Mouse (Mus musculus) stomach, embryonic 14.5 days (tissue): ENCODE data around the gene Grid1. TPM values are rescaled to one million over a fixed set of nuclear protein-coding genes. Genes with fewer than 3 reads are reported as not detected.
A peak's percentile ranks its signal among the peaks of the same experiment; 100 is the strongest.

Source experiments
- ATAC-seq: fragments of 200-750 bp; cut with Nextera tagmentation; 2 replicates; pipeline ENCODE4 v1.8.0; 2017; ENCODE audit warnings: low read depth, moderate TSS enrichment; ENCODE audit not compliant: insufficient number of reproducible peaks, insufficient read depth, low FRiP score
- H3K27ac ChIP-seq: fragments of 300-500 bp; sonication (generic); 2 replicates; pipeline ENCODE4 v1.5.1; 2014; ENCODE audit warnings: mild to moderate bottlenecking, low read length, moderate library complexity, mixed read lengths
- H3K27me3 ChIP-seq: fragments of 300-500 bp; sonication (generic); 2 replicates; pipeline ENCODE4 v1.6.1; 2014; ENCODE audit warnings: low read length, control low read depth, mixed read lengths; ENCODE audit not compliant: control insufficient read depth, insufficient read depth
- H3K36me3 ChIP-seq: fragments of 300-500 bp; sonication (generic); 2 replicates; pipeline ENCODE4 v1.6.1; 2014; ENCODE audit warnings: mild to moderate bottlenecking, control low read depth, low read length, moderate library complexity, mixed read lengths; ENCODE audit not compliant: control insufficient read depth, insufficient read depth
- H3K4me1 ChIP-seq: fragments of 300-500 bp; sonication (generic); 2 replicates; pipeline ENCODE4 v1.6.1; 2014; ENCODE audit warnings: low read length, control low read depth, mixed read lengths; ENCODE audit not compliant: control insufficient read depth, insufficient read depth
- H3K4me2 ChIP-seq: fragments of 300-500 bp; sonication (generic); replicated peaks from 2 replicates; pipeline ENCODE4 v1.6.1; 2014; ENCODE audit warnings: low read depth, low read length, control low read depth
- H3K4me3 ChIP-seq: fragments of 300-500 bp; sonication (generic); 2 replicates; pipeline ENCODE4 v1.5.1; 2014; ENCODE audit warnings: low read depth, low read length, control low read depth
- H3K9ac ChIP-seq: fragments of 300-500 bp; sonication (generic); replicated peaks from 2 replicates; pipeline ENCODE4 v1.6.1; 2014; ENCODE audit warnings: low read depth, mild to moderate bottlenecking, control low read depth, low read length, moderate library complexity, mixed read lengths
- H3K9me3 ChIP-seq: fragments of 300-500 bp; sonication (generic); 2 replicates; pipeline ENCODE4 v1.6.1; 2016; ENCODE audit warnings: low read depth, low read length, control low read depth; ENCODE audit not compliant: control insufficient read depth
- WGBS: fragments of 180-500 bp; shearing (Covaris S2); extraction: QIAGEN DNeasy Blood & Tissue Kit; methylation state at CpG from one replicate; pipeline ENCODE4 v1.1.7; 2014; 5-methylcytosine and 5-hydroxymethylcytosine counted together
- polyA plus RNA-seq: library from polyadenylated mRNA; unstranded; fragments of >200 nt; fragmentation: Nextera tagmentation; extraction: Ambion mirVana; gene quantifications from 2 replicates; pipeline ENCODE4 v1.2.1, GENCODE M21; 2014

The Grid1 gene
- polyA plus RNA-seq, 1 experiment from 2014 or later, result 1.1 TPM

GRCm38 (mm10) chr14:34844166-34844565 lies 24.3 kb downstream of the Grid1 start:
- WGBS, result 84% methylated on average over 3 of the region's 3 CpGs

GRCm38 (mm10) chr14:34846799-34847198 lies 26.9 kb downstream of the Grid1 start:
- Histone ChIP-seq H3K36me3 (no peaks in the 10 kb centered on the region), H3K4me3 (no peak overlapping the region), H3K9me3 (no peaks in the 10 kb centered on the region), H3K4me2 (no peak overlapping the region), H3K27me3 (no peaks in the 10 kb centered on the region), H3K27ac (no peak overlapping the region), H3K4me1 (no peaks in the 10 kb centered on the region), H3K9ac (no peak overlapping the region)
- WGBS, result 64% methylated on average over 4 of the region's 4 CpGs
- no peak for ATAC-seq

More at GRCm38 (mm10) chr14:34844166-34844565, 24.3 kb downstream of the Grid1 start:
- no peak overlapping the region for H3K4me3 ChIP-seq
- no peak for ATAC-seq
- no peaks in the 10 kb centered on the region for H3K4me1 ChIP-seq
- H3K4me2 ChIP-seq, result no peak overlapping the region
- no peaks in the 10 kb centered on the region for H3K9me3 ChIP-seq
- H3K27ac ChIP-seq, result no peak overlapping the region
- H3K9ac ChIP-seq, result no peak overlapping the region
- H3K36me3 ChIP-seq, result no peaks in the 10 kb centered on the region
- no peaks in the 10 kb centered on the region for H3K27me3 ChIP-seq

- Histone ChIP-seq H3K4me3 (no peak overlapping the region), H3K27me3 (no peaks in the 10 kb centered on the region), H3K9ac (no peak overlapping the region), H3K4me1 (no peaks in the 10 kb centered on the region), H3K36me3 (no peaks in the 10 kb centered on the region), H3K9me3 (no peaks in the 10 kb centered on the region), H3K4me2 (no peak overlapping the region), H3K27ac (no peak overlapping the region)
- WGBS, result 95% methylated on average over 5 of the region's 5 CpGs
- peak; percentile 58; the same call in 1 of the 2 replicates for ATAC-seq
Observed at GRCm38 (mm10) chr14:34847625-34848024, 27.7 kb downstream of the Grid1 start.

GRCm38 (mm10) chr14:34860891-34861780 lies 41.2 kb downstream of the Grid1 start:
- WGBS, result 64% methylated on average over 9 of the region's 9 CpGs
- no peak for ATAC-seq
- no peaks in the 10 kb centered on the region; the same call in 1 of the 2 replicates for H3K9me3 ChIP-seq

GRCm38 (mm10) chr14:34867266-34867665 lies 47.4 kb downstream of the Grid1 start:
- Histone ChIP-seq H3K9me3 (no peaks in the 10 kb centered on the region; the same call in 1 of the 2 replicates), H3K27ac (no peak overlapping the region), H3K36me3 (no peaks in the 10 kb centered on the region), H3K9ac (no peak overlapping the region), H3K4me1 (no peaks in the 10 kb centered on the region), H3K4me2 (no peak overlapping the region), H3K4me3 (no peak overlapping the region), H3K27me3 (no peaks in the 10 kb centered on the region)
- ATAC-seq, result no peak
- WGBS, result 19% methylated on average over 5 of the region's 5 CpGs

More at GRCm38 (mm10) chr14:34860891-34861780, 41.2 kb downstream of the Grid1 start:
- H3K27ac ChIP-seq, result no peak overlapping the region
- H3K4me3 ChIP-seq, result no peak overlapping the region
- no peaks in the 10 kb centered on the region for H3K27me3 ChIP-seq
- no peaks in the 10 kb centered on the region for H3K36me3 ChIP-seq
- H3K4me2 ChIP-seq, result no peak overlapping the region
- H3K9ac ChIP-seq, result no peak overlapping the region
- H3K4me1 ChIP-seq, result no peaks in the 10 kb centered on the region

GRCm38 (mm10) chr14:34868513-34869260 lies 48.8 kb downstream of the Grid1 start:
- H3K27me3 ChIP-seq, result no peaks in the 10 kb centered on the region
- no peak for ATAC-seq
- no peak overlapping the region for H3K4me2 ChIP-seq
- WGBS, result 75% methylated on average over 6 of the region's 6 CpGs
- H3K4me1 ChIP-seq, result no peaks in the 10 kb centered on the region
- no peak overlapping the region for H3K9ac ChIP-seq
- no peak overlapping the region for H3K4me3 ChIP-seq
- no peaks in the 10 kb centered on the region; the same call in 1 of the 2 replicates for H3K9me3 ChIP-seq
- H3K36me3 ChIP-seq, result no peaks in the 10 kb centered on the region
- H3K27ac ChIP-seq, result no peak overlapping the region

- H3K4me1 ChIP-seq, result no peaks in the 10 kb centered on the region
- no peak overlapping the region for H3K9ac ChIP-seq
- H3K4me2 ChIP-seq, result no peak overlapping the region
- H3K9me3 ChIP-seq, result no peaks in the 10 kb centered on the region
- WGBS, result 35% methylated on average over 6 of the region's 6 CpGs
- no peak overlapping the region for H3K27ac ChIP-seq
- H3K4me3 ChIP-seq, result no peak overlapping the region
- no peak for ATAC-seq
- no peaks in the 10 kb centered on the region for H3K27me3 ChIP-seq
- H3K36me3 ChIP-seq, result no peaks in the 10 kb centered on the region
Observed at GRCm38 (mm10) chr14:34879996-34880395, 60.1 kb downstream of the Grid1 start.
